Mouse (Mus musculus) retina, embryonic 14.5 days (tissue): ENCODE measurements at regions not wholly inside any gene's neighbourhood (a gene's known extent, or its start where the extent isn't known, plus 50 kb on each side); places are given as distances from the start of the nearest gene placed in this dataset.

Experiments
- DNase-seq: peaks from one replicate; pipeline ENCODE4 v3.0.0-alpha.2; 2015; ENCODE audit warnings: low spot score

DNA sequence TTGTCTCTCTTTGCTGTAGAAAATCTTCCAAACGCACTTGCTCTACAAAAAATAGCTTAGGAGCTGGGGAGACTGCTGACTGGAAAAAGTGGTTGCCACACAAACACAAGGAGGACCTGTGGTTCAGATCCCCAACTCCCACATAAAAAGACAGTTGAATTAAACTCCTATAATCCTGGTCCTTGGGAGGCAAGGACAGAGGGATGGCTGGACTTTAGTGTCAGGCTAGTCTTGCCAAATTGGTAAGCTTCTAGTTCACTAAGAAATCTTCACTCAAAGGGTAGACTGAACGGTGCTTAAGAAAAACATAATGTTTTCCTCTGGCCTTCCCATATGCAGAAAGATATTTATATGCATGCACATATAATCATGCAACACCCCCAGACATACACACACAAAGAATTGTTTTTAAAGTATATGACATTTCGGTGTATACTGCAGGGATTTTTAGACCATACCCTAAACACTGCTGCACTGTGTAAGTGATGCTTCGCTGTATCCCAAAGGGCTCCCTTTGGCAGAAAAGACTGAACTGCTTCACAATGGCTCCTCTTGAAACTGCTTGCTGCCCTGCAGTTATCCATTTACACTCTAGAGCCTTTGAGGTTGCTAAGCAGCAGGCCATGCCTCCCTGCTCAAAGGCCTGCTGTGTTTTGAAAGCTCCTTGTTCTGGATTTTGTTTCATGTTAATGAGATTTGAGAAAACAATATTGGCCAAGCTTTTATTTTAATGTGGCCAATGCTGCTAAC lies 1299.3 kb downstream of the Zfp704 start:
- DNase-seq, result no peak

DNA sequence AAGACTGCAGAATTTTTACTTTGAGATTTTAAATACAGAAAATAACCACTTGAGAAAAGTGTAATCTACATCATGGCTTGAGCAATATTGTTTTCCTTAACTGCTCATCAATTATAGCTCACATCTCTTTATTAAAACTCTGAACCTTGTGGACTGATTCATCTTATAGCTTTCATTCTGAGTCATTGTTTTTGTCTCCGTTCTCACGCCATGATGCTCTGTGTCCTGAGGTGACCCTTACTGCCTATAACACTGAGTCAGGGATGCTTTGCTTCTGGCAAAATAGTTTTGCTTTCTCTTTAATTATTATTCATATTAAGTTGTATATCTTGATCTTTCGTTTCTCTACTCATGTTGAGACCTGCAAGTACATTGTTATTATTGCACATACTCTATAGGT lies 1302.6 kb downstream of the Zfp704 start:
- DNase-seq, result no peak

DNA sequence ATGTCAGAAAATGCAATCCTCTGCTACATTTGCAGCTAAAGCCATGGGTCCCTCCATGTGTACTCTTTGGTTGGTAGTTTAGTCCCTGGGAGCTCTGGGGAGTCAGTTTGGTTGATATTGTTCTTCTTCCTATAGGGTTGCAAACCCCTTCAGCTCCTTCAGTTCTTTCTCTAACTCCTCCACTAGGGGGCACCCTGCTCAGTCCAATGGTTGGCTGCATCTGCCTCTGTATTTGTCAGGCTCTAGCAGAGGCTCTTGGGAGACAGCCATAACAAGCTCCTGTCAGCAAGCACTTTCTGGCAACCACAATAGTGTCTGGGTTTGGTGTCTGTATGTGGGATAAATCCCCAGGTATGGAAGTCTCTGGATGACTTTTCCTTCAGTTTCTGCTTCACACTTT lies 1305.1 kb downstream of the Zfp704 start:
- no peak for DNase-seq

DNA sequence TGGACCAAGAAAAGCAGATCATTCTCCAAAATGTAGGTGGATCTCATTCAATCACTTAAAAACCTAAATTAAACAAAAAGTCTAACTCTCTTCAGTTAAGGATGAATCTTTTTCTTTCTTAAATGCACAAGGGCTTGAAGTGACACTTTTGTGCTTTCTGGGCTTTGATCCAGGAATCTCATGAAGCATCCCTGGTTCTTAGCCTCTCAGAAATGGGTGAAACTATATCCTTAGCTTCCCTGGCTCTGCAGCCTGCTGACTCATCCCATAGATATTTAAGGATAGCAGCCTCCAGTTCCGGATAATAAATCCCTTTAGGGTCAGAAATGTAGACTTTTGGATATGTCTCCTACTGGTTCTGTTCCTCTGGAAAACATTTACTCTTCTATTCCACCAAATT lies 1316.8 kb downstream of the Zfp704 start:
- DNase-seq, result no peak

DNA sequence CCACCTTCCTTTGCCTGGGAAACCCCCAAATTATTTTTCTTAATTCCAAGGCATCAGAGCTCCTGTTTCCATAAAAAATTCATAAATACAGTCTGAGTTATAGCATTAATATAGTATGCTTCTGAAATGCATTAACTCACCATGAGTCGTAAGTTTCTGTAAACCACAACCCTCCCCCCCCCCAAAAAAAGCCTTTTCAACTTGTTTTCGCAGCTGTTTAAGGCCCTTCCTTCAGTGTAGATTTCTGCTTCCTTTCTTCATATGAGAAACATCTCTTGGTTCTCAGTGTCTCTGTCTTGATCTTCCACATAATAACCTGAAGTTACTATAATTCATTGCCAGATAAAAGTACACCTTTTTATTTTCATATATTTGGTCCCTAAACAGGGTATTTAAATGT lies 1320.3 kb downstream of the Zfp704 start:
- no peak for DNase-seq

DNA sequence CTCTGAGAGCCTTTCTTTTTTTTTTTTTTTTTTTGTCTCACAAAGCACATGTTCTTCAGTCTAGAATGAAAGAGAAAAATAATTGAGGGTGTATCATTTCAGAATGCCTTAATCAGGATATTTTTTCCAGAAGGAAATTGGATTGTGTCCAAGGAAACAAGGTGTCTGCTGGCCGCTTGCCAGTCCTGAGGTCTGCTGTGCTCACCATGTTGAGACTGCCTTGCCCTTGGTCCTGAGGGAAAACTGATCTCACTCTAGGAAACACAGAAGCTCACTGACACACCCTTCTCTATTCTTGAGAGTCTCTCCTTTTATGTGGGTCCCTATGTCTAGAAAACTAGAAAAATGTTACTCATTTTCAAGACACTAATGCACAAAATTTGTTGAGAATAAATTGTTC lies 1321.4 kb downstream of the Zfp704 start:
- DNase-seq, result no peak

DNA sequence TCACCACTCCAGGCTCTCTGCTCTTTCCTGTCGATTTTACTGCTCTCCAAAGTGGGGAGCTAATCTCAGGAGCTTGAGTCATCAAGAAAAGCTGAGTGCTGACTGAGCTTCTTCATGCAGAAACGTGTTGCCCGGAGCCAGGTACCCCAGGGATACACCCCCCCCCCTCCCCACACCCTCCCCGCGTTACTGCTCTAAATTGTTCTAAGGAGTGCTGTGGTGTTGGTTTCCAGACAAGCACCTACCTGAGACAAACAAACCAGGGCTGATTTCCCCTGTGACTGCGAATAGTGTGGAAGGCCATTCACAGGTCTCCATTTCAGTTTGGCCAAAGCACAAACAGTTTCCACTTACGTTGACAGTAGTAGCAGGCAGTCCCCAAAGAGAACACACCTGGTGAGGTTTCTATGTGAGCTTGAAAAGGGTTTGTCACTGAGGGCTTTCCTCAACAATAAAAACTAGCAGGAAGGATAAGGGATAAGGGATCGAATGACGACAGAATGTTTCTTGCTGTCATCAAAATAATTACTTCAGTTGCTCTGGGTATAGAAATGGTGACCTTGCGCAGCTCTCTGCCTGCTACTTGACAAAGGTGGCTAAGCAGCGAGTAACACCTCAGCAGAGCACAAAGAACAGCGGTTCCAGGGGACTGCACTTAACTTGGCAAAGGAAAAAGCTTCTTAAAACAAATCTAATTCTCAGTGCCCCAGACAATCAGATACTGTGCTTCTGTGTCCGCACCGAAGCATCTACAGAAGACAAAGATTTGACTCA lies 1325.0 kb downstream of the Zfp704 start:
- no peak for DNase-seq

DNA sequence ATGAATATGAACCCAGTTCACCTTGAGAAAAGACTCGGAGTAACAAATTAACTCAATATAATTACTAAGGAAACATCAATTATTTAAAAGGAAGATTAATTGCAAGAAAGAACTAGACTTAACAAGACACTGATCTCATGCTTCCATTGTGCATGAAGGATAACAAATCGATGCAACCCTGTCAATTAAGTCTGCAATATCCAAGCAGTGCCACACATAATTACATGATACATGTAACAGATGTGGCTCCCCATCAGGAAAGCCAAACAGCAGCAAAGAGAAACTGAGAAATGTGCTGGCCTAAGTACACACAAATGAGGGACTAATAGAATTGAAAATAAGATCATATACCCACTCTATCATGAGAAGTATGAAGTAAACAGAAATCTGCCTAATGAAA lies 1327.5 kb downstream of the Zfp704 start:
- no peak for DNase-seq

DNA sequence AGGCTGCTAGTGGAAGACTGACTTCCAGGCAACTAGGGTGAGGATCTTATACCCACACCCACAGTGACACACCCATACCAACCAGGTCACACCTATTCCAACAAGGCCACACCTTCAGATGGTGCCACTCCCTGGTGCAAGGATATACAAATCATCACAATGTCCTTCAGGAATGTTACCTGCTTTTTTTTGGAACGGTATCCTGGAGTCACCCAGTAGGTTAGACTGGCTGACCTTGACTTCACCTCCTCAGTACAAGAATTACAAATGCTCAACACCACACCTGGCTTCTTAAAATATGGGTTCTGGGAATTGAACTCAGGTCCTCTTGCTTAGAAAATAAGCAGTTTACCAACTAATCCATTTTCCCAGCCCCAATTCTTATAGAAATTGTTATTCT lies 1333.2 kb downstream of the Zfp704 start:
- no peak for DNase-seq

DNA sequence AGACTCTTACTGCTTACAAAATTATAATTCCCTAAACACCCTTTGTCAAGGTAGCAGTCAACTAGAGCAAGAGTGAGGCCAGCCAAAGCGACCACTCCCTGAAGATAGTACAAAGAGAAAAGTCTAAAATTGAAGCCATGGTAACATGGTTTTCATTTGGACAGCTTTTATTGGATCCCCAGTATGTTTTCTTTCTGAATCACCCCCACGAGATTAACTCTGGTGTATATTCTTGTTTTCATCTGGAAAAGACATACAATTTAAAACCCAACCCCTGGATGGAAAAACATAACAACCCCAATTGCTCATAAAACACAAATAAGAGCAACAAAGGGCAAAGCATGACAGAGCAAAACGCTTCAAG lies 1339.0 kb downstream of the Zfp704 start:
- no peak for DNase-seq

DNA sequence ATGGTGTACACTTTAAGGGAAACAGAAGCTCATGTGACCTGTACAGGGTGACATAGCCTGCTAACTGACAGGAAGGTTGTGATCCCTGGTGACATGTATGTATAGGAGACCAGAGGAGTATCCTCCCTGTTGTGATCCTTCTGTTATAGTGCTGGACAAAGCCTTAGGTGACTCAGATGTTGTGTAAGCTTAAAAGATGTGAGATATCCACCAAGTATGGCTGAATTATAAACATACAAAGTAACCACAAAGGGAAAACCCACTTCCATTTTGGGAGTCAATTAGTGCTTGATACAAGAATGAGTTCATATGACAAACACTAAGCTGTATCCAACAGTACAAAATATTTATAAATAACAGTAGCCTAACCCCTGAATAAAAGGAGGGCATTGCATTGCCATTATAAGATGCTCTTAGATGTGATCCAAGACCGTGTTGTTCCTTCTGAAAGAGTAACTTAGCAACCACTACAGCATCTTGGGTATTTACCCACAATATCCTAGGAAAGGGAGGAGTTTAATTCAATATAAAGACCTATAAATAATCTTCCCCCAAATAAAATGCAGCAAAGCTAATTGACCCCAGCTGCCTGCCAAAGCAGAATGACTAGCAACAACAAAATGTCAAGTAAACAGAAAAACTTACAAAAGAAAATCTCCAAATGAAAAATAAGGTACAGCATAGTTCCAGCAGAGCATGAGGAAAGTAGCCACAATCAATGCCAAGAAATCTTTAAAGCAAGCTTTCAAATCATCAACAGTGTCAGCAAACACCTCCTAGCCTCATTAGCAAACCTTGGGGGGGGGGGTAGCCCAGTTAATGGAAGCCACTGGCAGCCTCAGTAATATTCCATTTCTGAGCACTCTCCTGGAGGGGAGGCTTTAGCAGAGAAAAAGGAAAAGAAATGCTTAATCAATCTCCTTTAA lies 1339.6 kb downstream of the Zfp704 start:
- DNase-seq, result no peak

DNA sequence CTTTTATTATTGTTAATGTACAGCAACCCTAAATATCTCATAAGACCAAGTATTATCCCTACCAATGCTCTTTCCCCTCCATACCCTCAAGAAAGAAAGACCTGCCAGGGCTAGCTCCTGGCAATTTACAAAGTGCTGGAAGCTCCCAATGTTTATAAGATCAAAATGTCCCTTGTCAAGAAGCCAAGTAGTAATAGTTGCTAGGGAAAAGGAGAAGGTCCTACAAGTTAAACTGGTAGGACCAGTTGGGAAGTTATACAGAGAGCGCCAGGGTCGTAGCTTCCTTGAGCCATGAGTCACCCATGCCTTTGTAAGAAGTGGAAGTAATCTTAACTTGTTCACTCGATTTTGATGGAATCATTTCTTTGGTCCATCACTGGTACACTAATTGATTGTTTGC lies 1344.1 kb downstream of the Zfp704 start:
- DNase-seq, result no peak

DNA sequence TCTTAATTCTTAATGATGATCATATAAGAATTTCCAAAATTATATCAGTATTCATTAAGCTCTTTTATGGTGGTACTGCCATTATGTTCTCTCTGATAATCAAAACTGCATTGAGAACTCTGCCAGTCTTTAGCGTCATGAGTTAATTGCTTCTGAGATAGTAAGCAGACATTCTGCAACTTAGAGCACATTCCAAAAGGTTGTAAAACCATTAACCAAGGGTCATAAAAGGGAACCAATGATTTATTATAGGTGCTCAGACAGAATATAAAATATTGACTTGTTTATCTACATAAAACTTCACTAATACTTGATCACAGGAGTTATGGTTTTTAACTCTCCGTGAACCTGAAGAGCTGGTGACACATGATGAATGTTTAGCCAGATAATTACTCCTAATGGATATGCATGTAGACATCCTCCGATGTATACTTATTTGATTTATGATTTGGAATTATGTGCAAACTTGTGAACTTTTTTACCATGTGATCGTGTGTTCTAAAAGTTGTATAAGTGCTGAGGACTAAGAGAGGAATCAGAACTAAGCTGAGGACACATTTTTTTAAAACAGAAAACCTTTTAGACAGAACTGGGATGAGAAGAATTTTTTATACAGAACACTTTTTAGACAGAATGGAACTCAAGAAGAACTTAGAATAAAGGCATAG lies 1345.4 kb downstream of the Zfp704 start:
- no peak for DNase-seq

DNA sequence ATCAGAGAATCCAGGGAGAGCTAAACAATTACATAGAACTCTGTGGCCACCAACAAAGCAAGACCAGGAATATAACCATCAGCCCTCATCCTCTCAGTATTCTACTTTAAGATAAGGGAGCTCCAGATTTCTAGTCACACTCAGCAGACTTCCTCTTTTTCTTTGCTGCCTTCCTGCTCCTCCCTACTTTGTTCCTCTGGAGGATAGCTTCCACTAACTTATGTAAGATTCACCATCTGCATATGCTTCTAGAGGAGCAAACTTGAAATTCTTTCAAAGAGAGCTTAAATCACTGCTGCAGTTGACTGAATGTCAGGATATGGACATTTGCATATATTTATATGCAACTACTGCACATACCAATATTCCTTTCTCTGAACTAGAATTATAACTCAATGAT lies 1352.6 kb downstream of the Zfp704 start:
- DNase-seq, result no peak

DNA sequence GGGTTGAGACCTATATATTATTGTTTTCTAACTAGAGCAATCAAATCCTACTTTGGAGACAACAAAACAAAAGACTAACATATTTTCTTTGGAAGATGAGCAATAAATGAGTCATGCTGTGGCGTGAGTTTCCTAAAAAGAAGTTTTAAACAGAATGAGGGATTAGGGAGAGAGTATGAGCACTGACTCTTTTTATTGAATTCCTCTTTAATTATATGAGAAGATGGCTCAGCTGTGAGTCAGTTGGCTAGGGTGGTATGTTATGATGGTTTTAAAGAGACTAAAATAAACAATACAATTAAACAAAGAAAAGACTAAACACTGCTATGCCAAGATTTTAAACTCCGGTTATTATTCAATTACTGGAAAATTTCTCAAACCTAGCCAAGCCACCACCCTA lies 1357.6 kb downstream of the Zfp704 start:
- DNase-seq, result no peak

DNA sequence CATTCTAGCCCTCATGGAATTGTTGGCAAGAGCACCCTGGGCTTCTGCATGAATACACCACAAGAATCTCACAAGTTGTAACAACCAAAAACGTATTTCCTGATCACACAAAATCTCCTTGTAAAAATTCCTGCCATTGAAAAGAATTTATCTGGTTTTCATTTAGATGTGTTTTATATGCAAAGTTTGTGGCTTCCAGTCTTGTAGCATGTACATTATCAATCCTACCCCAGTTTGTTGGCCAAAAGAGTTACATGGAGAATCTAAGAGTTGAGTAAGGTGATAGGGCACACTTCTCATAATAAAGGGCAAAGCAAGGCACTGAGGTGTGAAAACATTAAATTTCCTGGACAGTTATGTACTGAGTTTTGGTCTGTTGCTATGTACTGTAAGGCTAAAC lies 1361.0 kb downstream of the Zfp704 start:
- no peak for DNase-seq

DNA sequence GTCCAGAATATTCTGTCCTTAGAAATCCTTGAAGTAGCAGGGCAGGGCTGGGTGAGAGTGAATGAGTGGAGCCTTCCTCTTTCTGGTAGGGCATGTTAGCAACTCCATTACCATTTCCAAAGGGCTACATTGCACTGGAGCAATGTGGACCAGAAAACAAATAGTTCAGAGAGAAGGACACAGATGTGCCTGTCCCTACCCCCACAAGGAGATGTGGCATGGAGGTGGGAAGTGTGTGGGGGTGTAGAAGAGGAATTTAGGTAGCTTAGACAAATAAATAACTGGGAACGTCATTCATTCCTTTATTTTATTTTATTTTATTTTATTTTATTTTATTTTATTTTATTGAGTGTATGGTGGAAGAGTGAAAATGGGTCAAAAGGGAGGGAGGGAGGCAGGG lies 1364.1 kb downstream of the Zfp704 start:
- peak; percentile 38 for DNase-seq

DNA sequence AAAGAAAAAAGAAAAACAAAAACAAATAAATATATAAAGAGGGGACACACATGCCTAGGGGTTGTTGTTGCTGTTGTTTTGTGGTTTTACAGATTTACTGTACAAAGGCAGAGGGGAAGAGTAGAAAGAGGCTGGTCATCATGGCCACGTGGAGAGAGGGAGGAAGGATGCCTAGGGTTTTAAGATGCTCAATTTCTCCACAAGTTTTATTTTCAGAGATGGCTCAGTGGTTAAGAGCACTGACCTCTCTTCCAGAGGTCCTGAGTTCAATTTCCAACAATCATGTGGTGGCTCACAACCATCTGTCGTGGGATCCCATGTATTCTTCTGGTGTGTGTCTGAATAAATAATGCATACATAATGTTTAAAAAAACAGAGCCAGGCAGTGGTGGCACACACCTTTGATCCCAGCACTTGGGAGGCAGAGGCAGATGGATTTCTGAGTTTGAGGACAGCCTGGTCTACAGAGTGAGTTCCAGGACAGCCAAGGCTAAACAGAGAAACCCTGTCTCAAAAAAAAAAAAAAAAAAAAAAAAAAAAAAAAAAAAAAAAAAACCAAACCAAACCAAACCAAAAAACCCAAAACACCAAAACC lies 1364.6 kb downstream of the Zfp704 start:
- DNase-seq, result peak; percentile 62

DNA sequence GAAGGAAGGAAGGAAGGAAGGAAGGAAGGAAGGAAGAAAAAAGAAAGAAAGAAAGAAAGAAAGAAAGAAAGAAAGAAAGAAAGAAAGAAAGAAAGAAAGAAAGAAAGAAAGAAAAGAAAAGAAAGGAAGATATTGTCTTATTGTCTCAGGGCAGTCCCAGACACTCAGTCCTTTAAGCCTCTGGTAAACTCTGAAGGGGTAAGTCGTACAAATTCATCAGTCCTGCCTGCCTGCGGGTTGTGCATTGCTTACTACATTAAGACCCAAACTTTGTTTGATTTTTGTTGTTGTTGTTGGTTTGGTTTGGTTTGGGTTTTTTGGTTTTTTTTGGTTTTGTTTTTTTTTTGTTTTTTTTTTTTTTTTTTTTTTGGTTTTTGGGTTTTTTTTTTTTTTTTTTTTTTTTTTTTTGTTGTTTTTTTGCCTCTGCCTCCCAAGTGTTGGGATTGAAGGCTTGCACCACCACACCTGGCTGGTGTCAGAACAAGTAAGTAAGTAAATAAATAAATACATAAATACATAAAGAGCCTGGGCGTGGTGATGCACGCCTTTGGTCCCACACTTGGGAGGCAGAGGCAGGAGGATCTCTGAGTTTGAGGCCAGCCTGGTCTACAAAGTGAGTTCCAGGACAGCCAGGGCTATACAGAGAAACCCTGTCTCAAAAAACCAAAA lies 1365.2 kb downstream of the Zfp704 start:
- DNase-seq, result peak; percentile 39

DNA sequence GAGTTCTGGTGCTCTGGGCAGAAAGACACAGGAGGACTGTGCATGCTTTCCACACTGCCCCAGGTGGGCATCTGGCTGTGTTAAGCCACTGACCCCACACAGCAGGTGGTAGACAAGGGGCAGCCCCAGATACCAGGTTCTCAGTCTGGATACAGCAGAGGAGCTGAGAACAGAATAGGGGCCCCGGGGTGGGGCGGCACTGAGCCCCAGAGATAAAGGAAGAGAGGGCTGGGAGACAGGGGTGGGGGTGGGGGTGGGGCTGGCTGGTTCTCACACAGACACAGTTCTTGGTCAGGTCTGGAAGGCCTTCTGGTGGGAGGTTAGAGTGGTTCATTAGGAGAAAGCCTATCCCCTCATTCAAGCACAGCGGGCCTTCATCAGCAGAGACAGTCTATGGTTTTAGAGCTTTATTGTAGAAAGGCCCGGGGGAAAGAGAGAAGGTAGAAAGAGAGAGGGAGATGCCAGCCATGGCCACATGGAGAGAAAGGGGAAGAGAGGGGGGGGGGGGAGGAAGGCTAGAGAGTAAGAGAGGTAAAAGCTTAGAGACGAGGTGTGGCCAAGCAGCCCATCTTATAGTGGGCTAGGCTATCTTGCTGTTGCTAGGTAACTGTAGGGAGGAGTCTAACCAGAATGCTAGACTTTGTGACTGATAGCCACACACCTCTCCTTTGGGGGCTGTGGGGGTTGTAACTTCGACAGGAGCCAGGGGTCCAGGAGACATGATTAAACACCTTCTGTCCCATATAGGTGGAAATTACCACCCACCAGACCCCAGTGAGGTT lies 1403.1 kb downstream of the Zfp704 start:
- DNase-seq, result no peak
